Mouse (Mus musculus): ENCODE data around the gene Jade3.

- TF ChIP-seq GATA1 (IDR thresholded peaks at IDR 0.05; ENCODE audit: low read length) (no peak), TAL1 (IDR thresholded peaks at IDR 0.05; ENCODE audit: low read length) (no peak)
Observed at GRCm38 (mm10) chrX:20411382-20411781, 14.1 kb upstream of the Jade3 start.

Measured in erythroblast, embryonic 14.5 days (primary cell).